Mouse (Mus musculus) bone marrow macrophage, adult 2 months (primary cell): Measurements from ENCODE around the gene Lypd6.

Experiments
- CTCF ChIP-seq: IDR thresholded peaks from 2 replicates; pipeline ENCODE4 v1.5.1; 2012; ENCODE audit warnings: low read depth, mild to moderate bottlenecking, low read length, moderate library complexity
- POLR2A ChIP-seq: IDR thresholded peaks from 2 replicates; pipeline ENCODE4 v1.6.1; 2012; ENCODE audit warnings: mild to moderate bottlenecking, low read depth, low read length, borderline replicate concordance

- TF ChIP-seq CTCF (no peak), POLR2A (no peak)
These were observed 89.8 kb downstream of the Lypd6 start for GRCm38 (mm10) chr2:50156009-50156408.
